ENCODE assay signal across 8 mouse cellular contexts in genomic region chr8:4267627-4268026, GRCm38 (mm10). TPM values are rescaled to one million over a fixed set of nuclear protein-coding genes. Genes with fewer than 3 reads are reported as not detected.
DNase-seq lines count a peak whose midpoint lies in the region; ATAC-seq and TF ChIP-seq lines count a peak whose summit lies in the region.

No protein-coding gene starts in this region.

- intact Hi-C loops in heart, postnatal 25 days (cut with DNase I): no loop called here

- no peaks in the 10 kb centered on the region for H3K9me3 ChIP-seq in heart, postnatal 0 days (replicated peaks; ENCODE audit: control insufficient read depth, low read length)
- H3K9me3 ChIP-seq in embryonic facial prominence, embryonic 15.5 days (replicated peaks): no peaks in the 10 kb centered on the region
- no peaks in the 10 kb centered on the region for H3K9me3 ChIP-seq in liver, embryonic 16.5 days (replicated peaks; ENCODE audit: control insufficient read depth, low read length)

- no peaks in the 10 kb centered on the region for H3K79me3 ChIP-seq in C2C12 (ENCODE audit: low read depth)

- ATAC-seq in heart, postnatal 0 days (ENCODE audit: insufficient read depth, low read depth): peak; percentile 71
- ATAC-seq in embryonic facial prominence, embryonic 15.5 days (ENCODE audit: insufficient number of reproducible peaks, low FRiP score, low TSS enrichment, low read depth): 0 out of 2 replicates have a peak, but pooled peaks have one; percentile 36
- 0 out of 2 replicates have a peak, but pooled peaks have one; percentile 16 for ATAC-seq in liver, embryonic 16.5 days (ENCODE audit: low read depth)

- 75% methylated on average over 15 of the region's 15 CpGs for WGBS in heart, postnatal 0 days
- WGBS in embryonic facial prominence, embryonic 15.5 days: 78% methylated on average over 15 of the region's 15 CpGs
- WGBS in liver, embryonic 16.5 days (ENCODE audit: insufficient replicate concordance): 78% methylated on average over 15 of the region's 15 CpGs

- no peak overlapping the region for H3K4me2 ChIP-seq in heart, postnatal 0 days (ENCODE audit: low read depth, low read length)
- H3K4me2 ChIP-seq in embryonic facial prominence, embryonic 15.5 days (replicated peaks): no peak overlapping the region
- no peak overlapping the region for H3K4me2 ChIP-seq in liver, embryonic 16.5 days (ENCODE audit: low read depth, low read length)

- no peak overlapping the region for H3ac ChIP-seq in C2C12 (ENCODE audit: control insufficient read depth, insufficient read length, low read depth)

- no peaks in the 10 kb centered on the region for H3K79me2 ChIP-seq in C2C12 (ENCODE audit: control insufficient read depth, insufficient read depth)

- no peak overlapping the region for H3K9ac ChIP-seq in heart, postnatal 0 days (replicated peaks; ENCODE audit: low read depth, low read length)
- H3K9ac ChIP-seq in embryonic facial prominence, embryonic 15.5 days: no peak overlapping the region
- no peak overlapping the region for H3K9ac ChIP-seq in liver, embryonic 16.5 days (ENCODE audit: low read depth, low read length)

- peaks cover 97% of the 10 kb centered on the region for H3K36me3 ChIP-seq in heart, postnatal 0 days (replicated peaks; ENCODE audit: control insufficient read depth, insufficient read depth, low read length)
- peaks cover 85% of the 10 kb centered on the region for H3K36me3 ChIP-seq in C2C12 (ENCODE audit: control insufficient read depth, insufficient read depth)
- H3K36me3 ChIP-seq in embryonic facial prominence, embryonic 15.5 days: peaks cover 90% of the 10 kb centered on the region
- H3K36me3 ChIP-seq in liver, embryonic 16.5 days (ENCODE audit: control insufficient read depth, insufficient read depth): peaks cover 42% of the 10 kb centered on the region

- no peaks in the 10 kb centered on the region for H3K4me1 ChIP-seq in heart, postnatal 0 days (ENCODE audit: control insufficient read depth, insufficient read depth)
- H3K4me1 ChIP-seq in embryonic facial prominence, embryonic 15.5 days: no peaks in the 10 kb centered on the region
- H3K4me1 ChIP-seq in liver, embryonic 16.5 days (ENCODE audit: control insufficient read depth, low read depth, low read length): no peaks in the 10 kb centered on the region

- no peak overlapping the region for H3K27ac ChIP-seq in heart, postnatal 0 days (ENCODE audit: low read depth)
- H3K27ac ChIP-seq in embryonic facial prominence, embryonic 15.5 days (replicated peaks): no peak overlapping the region
- no peak overlapping the region for H3K27ac ChIP-seq in liver, embryonic 16.5 days (ENCODE audit: low read length)

- no peak overlapping the region for H3K4me3 ChIP-seq in heart, postnatal 0 days (ENCODE audit: low read depth, low read length)
- no peak overlapping the region for H3K4me3 ChIP-seq in C2C12 (ENCODE audit: insufficient read depth, poor library complexity, severe bottlenecking)
- H3K4me3 ChIP-seq in embryonic facial prominence, embryonic 15.5 days (replicated peaks): no peak overlapping the region
- no peak overlapping the region for H3K4me3 ChIP-seq in liver, embryonic 16.5 days (ENCODE audit: low read depth, low read length)

- peak; percentile 43 for TF ChIP-seq CTCF in heart, postnatal 0 days (IDR thresholded peaks at IDR 0.05; ENCODE audit: low read depth)
- TF ChIP-seq CTCF in C2C12 (IDR thresholded peaks at IDR 0.05; ENCODE audit: control insufficient read depth, insufficient read depth, insufficient read length): peak; percentile 23

- no peaks in the 10 kb centered on the region for H3K27me3 ChIP-seq in heart, postnatal 0 days (ENCODE audit: control insufficient read depth, insufficient read depth, low read length)
- H3K27me3 ChIP-seq in C2C12 (ENCODE audit: control insufficient read depth, insufficient read depth, insufficient read length): no peaks in the 10 kb centered on the region
- H3K27me3 ChIP-seq in embryonic facial prominence, embryonic 15.5 days: no peaks in the 10 kb centered on the region
- no peaks in the 10 kb centered on the region for H3K27me3 ChIP-seq in liver, embryonic 16.5 days (ENCODE audit: control insufficient read depth, insufficient read depth, low read depth, low read length)

- DNase-seq in heart, postnatal 0 days (ENCODE audit: low spot score): no peak
- no peak for DNase-seq in heart, postnatal 25 days (ENCODE audit: low spot score)
- DNase-seq in frontal cortex, adult 2 months (ENCODE audit: extremely low spot score in 1 of 2, low spot score in 1 of 2): no peak
- DNase-seq in frontal cortex, postnatal 14 days (ENCODE audit: low spot score in 2 of 2): no peak
- DNase-seq in left cerebral cortex, adult 9 months (ENCODE audit: low spot score in 2 of 2): no peak

- no peak for TF ChIP-seq EP300 in heart, postnatal 0 days (IDR thresholded peaks at IDR 0.05; ENCODE audit: low read depth)

TF ChIP-seq in C2C12, 6 proteins besides CTCF, POLR2A, EP300 and RAD21:
- TF ChIP-seq CEBPB (IDR thresholded peaks at IDR 0.05; ENCODE audit: low read depth): no peak
- no peak for TF ChIP-seq USF1 (IDR thresholded peaks at IDR 0.05; ENCODE audit: low read depth)
- TF ChIP-seq MYOG (IDR thresholded peaks at IDR 0.05; ENCODE audit: control insufficient read depth, extremely low read depth, insufficient read length): no peak
- TF ChIP-seq FOSL1 (IDR thresholded peaks at IDR 0.05; ENCODE audit: insufficient read depth, low read length, poor library complexity, severe bottlenecking): no peak
- no peak for TF ChIP-seq MYOD1 (IDR thresholded peaks at IDR 0.05; ENCODE audit: control insufficient read depth, insufficient read length, low read depth)
- no peak for TF ChIP-seq MAX (IDR thresholded peaks at IDR 0.05)

RNA-seq across cellular contexts. Expression of gene Timm44, which starts 8.1 kb away (rescaled TPM):
- 95.0 and 120 TPM in 2 replicates for total RNA-seq in heart, postnatal 0 days (2014; rRNA removed; ENCODE audit: low replicate concordance)
- 74.7 and 78.8 TPM in 2 replicates for polyA plus RNA-seq in heart, postnatal 0 days (2015; fragmentation: Nextera tagmentation; extraction: Ambion mirVana)
- 100 to 1,000 TPM; 117 TPM for total RNA-seq in heart, postnatal 25 days (2021)
- polyA plus RNA-seq in C2C12 (2012; fragmentation: generic; extraction: Trizol): 38.0 TPM
- 56.7 and 62.4 TPM in 2 replicates for polyA plus RNA-seq in embryonic facial prominence, embryonic 15.5 days (2015; fragmentation: Nextera tagmentation; extraction: Ambion mirVana)
- 28.3 and 30.0 TPM in 2 replicates for polyA plus RNA-seq in liver, embryonic 16.5 days (2015; fragmentation: Nextera tagmentation; extraction: Ambion mirVana)
- 111 and 131 TPM in 2 replicates for polyA plus RNA-seq in frontal cortex, adult 2 months (2012; rRNA removed)

RNA-seq across cellular contexts. Expression of gene Ctxn1, which starts 8.6 kb away (rescaled TPM):
- total RNA-seq in heart, postnatal 0 days (2014; rRNA removed; ENCODE audit: low replicate concordance): 10.4 and 12.5 TPM in 2 replicates
- polyA plus RNA-seq in heart, postnatal 0 days (2015; fragmentation: Nextera tagmentation; extraction: Ambion mirVana): 13.2 and 13.7 TPM in 2 replicates
- 1 to 10 TPM in 1 of 2 experiments, under 1 TPM in 1; 0.75 to 1.1 TPM for total RNA-seq in heart, postnatal 25 days (2021)
- 45.0 TPM for polyA plus RNA-seq in C2C12 (2012; fragmentation: generic; extraction: Trizol)
- polyA plus RNA-seq in embryonic facial prominence, embryonic 15.5 days (2015; fragmentation: Nextera tagmentation; extraction: Ambion mirVana): 72.7 and 80.3 TPM in 2 replicates
- polyA plus RNA-seq in liver, embryonic 16.5 days (2015; fragmentation: Nextera tagmentation; extraction: Ambion mirVana): 1.3 and 1.5 TPM in 2 replicates
- polyA plus RNA-seq in frontal cortex, adult 2 months (2012; rRNA removed): 883 and 1,085 TPM in 2 replicates

RNA-seq across cellular contexts. Expression of gene Snapc2, which starts 14.7 kb away (rescaled TPM):
- total RNA-seq in heart, postnatal 0 days (2014; rRNA removed; ENCODE audit: low replicate concordance): 32.6 and 84.9 TPM in 2 replicates
- 26.7 and 29.9 TPM in 2 replicates for polyA plus RNA-seq in heart, postnatal 0 days (2015; fragmentation: Nextera tagmentation; extraction: Ambion mirVana)
- 10 to 100 TPM; 14.4 to 15.0 TPM for total RNA-seq in heart, postnatal 25 days (2021)
- polyA plus RNA-seq in C2C12 (2012; fragmentation: generic; extraction: Trizol): 44.1 TPM
- 58.6 and 59.9 TPM in 2 replicates for polyA plus RNA-seq in embryonic facial prominence, embryonic 15.5 days (2015; fragmentation: Nextera tagmentation; extraction: Ambion mirVana)
- polyA plus RNA-seq in liver, embryonic 16.5 days (2015; fragmentation: Nextera tagmentation; extraction: Ambion mirVana): 14.0 and 14.1 TPM in 2 replicates
- polyA plus RNA-seq in frontal cortex, adult 2 months (2012; rRNA removed): 45.3 and 48.2 TPM in 2 replicates

RNA-seq across cellular contexts. Expression of gene Tgfbr3l, which starts 19.6 kb away (rescaled TPM):
- 3.9 and 6.4 TPM in 2 replicates for total RNA-seq in heart, postnatal 0 days (2014; rRNA removed; ENCODE audit: low replicate concordance)
- 1.8 and 2.7 TPM in 2 replicates for polyA plus RNA-seq in heart, postnatal 0 days (2015; fragmentation: Nextera tagmentation; extraction: Ambion mirVana)
- total RNA-seq in heart, postnatal 25 days (2021): 1 to 10 TPM; 2.4 to 2.5 TPM
- 0.59 TPM for polyA plus RNA-seq in C2C12 (2012; fragmentation: generic; extraction: Trizol)
- polyA plus RNA-seq in embryonic facial prominence, embryonic 15.5 days (2015; fragmentation: Nextera tagmentation; extraction: Ambion mirVana): 3.6 and 4.2 TPM in 2 replicates
- 0.82 and 1.1 TPM in 2 replicates for polyA plus RNA-seq in liver, embryonic 16.5 days (2015; fragmentation: Nextera tagmentation; extraction: Ambion mirVana)
- 37.1 and 54.6 TPM in 2 replicates for polyA plus RNA-seq in frontal cortex, adult 2 months (2012; rRNA removed)

RNA-seq across cellular contexts. Expression of gene Gm49320, which starts 29.0 kb away (rescaled TPM):
- 0.66 TPM in 1 of 2 replicates, not detected in the other for total RNA-seq in heart, postnatal 0 days (2014; rRNA removed; ENCODE audit: low replicate concordance)
- 0.19 and 0.34 TPM in 2 replicates for polyA plus RNA-seq in heart, postnatal 0 days (2015; fragmentation: Nextera tagmentation; extraction: Ambion mirVana)
- total RNA-seq in heart, postnatal 25 days (2021): not detected
- polyA plus RNA-seq in C2C12 (2012; fragmentation: generic; extraction: Trizol): 0.11 TPM
- 1.1 and 1.4 TPM in 2 replicates for polyA plus RNA-seq in embryonic facial prominence, embryonic 15.5 days (2015; fragmentation: Nextera tagmentation; extraction: Ambion mirVana)
- not detected in 2 replicates for polyA plus RNA-seq in liver, embryonic 16.5 days (2015; fragmentation: Nextera tagmentation; extraction: Ambion mirVana)
- 6.1 and 6.3 TPM in 2 replicates for polyA plus RNA-seq in frontal cortex, adult 2 months (2012; rRNA removed)

Comparison
In these comparisons a context has a peak if more than half of its experiments do, and no peak if none do; other contexts are left out.
1. ATAC-seq: peak in every context shown above with its lines; median percentile 71 in heart, postnatal 0 days; 36 in embryonic facial prominence, embryonic 15.5 days; 16 in liver, embryonic 16.5 days.
2. RNA of gene Ctxn1, which starts 8.6 kb away (polyA plus RNA-seq): 883 to 1,085 TPM in frontal cortex, adult 2 months; 72.7 to 80.3 TPM in embryonic facial prominence, embryonic 15.5 days, 45.0 TPM in C2C12 (single experiment), 13.2 to 13.7 TPM in heart, postnatal 0 days and 1.3 to 1.5 TPM in liver, embryonic 16.5 days; every median in the first group is over 10 times any median in the second.